Mouse (Mus musculus) megakaryocyte-erythroid progenitor cell, adult 5-6 weeks (primary cell): Measurements from ENCODE around the gene Mb21d2. TPM values are rescaled to one million over a fixed set of nuclear protein-coding genes. Genes with fewer than 3 reads are reported as not detected.

Experiments
- ATAC-seq: replicated peaks from 2 replicates; pipeline ENCODE4 v1.8.0; 2016; ENCODE audit warnings: mild to moderate bottlenecking, inconsistent platforms; ENCODE audit not compliant: severe bottlenecking, poor library complexity, low FRiP score, low TSS enrichment
- total RNA-seq, 2 experiments: library from RNA; stranded (forward) in 1 of 2; stranded (reverse) in 1 of 2; fragments of 200-1000, 215-1000 nt in 1 of 2; fragments of >200 nt in 1 of 2; fragmentation: Nextera tagmentation in 1 of 2; gene quantifications; 2 replicates each; pipeline ENCODE4 v1.2.3; 2014 to 2017

Gene Mb21d2
- total RNA-seq, 2 experiments from 2014 or later = not detected

GRCm38 (mm10) chr16:28905567-28906289, 23.7 kb downstream of the Mb21d2 start:
- no peak for ATAC-seq

DNA sequence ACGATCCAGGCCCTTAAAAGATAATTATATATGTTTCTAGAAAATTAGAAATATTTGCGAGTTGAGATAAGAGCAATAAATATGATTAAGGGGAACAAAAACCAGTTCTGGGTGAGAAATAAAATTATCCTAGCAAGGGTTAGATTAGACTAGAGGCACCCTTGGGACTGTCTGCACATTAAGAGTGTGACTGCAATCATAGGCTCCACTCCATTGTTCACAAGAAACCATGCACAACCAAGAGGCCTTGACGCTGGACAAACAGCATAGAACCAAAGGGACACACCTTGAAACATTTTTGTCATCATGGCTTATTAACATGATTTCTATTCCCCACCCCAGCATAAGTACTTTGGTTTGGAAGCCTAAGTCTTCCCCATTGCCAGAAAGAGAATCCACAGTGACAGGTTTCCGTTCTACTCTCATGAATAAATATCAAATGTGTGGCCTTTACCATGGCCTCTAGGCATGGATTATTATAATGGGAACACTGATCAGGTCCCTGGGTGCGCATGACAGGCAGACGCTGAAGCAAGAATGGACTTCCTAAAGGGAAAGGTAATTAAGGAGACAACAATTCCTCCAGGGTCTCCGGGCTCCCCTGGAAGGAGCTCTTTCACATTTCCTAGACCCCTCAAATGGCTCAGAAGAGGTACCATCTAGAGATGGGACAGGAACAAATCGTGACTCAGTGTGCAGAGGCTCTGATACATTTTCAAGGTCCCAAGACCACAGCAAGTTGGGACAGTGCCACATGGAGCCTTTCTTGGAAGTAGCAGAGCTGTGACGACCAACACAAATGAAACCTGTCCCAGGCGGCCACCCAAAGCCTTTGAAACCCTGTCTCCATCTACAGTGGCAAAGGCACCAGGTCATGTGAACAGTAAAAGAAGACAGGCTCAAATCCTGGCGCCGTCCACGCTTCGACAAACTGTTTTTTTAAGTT, 26.6 kb downstream of the Mb21d2 start:
- no peak for ATAC-seq

DNA sequence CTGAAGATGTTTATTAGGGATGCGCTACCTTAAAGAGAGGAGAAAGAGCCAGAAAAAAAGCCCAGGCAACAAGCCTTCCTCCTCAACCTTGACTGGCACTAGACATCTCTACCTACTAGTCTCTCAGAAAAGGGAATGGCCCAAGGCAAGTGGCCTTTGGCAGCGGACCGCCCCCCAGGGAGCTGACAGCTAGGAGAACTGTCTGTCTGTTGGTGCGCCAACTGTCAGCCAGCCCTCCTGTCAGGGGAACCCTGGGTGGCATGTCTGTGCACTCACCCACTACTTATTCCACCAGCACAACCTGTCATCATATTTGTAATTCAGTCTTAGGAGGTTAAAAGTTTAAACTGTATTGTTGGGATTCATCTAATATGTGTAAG, 30.3 kb downstream of the Mb21d2 start:
- ATAC-seq = no peak

- no peak for ATAC-seq
Observed at GRCm38 (mm10) chr16:28898509-28899160, 30.8 kb downstream of the Mb21d2 start.

GRCm38 (mm10) chr16:28896571-28896970, 32.9 kb downstream of the Mb21d2 start:
- ATAC-seq = no peak

DNA sequence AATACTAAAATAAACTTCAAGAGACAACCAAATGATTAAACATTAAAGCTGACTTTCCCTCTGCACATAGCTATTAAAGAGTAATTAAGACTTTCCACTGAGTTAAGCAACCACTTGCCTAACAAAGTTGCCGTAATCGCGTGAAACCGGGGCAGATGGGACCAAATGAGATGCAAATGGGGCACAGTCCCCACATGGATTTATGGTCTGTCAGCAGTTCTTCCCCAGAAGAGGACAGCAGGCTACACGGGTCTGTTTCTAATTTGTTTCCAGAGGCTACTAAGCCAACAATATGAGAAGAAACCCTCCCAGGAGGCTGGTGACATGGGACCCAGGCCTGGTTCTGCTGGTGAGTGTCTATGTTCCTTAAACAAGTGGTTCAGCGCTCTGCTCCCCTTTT, 34.6 kb downstream of the Mb21d2 start:
- no peak for ATAC-seq

DNA sequence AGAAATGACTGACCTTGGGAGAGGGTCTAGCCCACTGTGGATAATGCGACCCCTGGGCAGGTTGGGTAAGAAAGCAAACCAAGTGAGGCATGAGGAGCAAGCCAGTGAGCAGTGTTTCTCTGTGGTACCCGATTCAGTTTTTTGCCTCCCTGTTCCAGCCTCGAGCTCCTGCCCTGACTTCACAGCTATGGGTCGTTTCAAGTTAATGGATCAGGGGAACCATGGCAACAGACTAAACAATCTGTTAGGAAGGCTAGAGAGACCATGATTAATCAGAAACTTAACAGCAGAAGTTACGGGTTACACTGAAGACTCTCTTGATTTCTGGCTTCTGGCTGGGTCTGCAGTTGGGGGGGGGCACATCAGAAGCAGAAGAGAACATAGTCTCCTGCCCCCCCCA, 36.2 kb downstream of the Mb21d2 start:
- no peak for ATAC-seq

- ATAC-seq = no peak
Observed at GRCm38 (mm10) chr16:28886201-28886745, 43.2 kb downstream of the Mb21d2 start.

DNA sequence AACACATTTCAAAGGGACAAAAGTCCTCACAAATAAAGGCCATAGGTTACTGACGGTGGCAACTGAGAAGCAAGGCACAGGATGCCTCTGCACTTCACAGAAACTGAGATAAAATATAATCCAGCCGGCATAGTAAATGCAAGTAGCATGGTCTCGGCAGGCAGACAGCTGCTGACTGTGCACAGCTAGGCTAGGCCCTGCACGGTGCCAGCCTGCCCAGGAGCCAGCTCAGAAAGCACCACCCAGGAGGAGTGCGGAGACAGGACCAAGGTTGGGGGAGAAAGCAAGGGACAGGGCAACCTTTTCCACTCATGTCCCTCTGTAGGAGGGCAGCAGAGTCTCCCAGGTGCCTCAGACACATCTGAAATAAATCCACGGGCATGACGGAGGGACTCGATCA, 44.0 kb downstream of the Mb21d2 start:
- no peak for ATAC-seq

GRCm38 (mm10) chr16:28884661-28885060, 44.8 kb downstream of the Mb21d2 start:
- no peak for ATAC-seq

DNA sequence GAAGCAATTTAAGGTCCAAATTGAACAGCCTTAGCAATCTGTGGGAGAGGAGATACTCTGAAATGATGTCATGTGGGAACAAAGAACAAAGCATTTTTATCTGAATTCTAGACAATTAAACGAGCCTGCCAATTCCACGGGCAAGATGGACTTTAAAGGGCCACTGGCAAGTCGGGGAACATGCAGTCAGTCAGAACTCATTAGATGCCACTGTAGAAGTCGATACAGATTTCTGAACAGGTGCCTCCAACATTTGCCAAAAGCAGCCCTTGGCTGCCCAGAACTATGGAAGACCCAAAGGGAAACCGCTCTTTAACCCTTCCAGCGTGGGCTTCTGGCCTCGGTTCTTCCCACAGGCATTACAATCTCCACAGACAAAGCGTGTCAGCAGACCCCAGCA, 45.8 kb downstream of the Mb21d2 start:
- no peak for ATAC-seq

DNA sequence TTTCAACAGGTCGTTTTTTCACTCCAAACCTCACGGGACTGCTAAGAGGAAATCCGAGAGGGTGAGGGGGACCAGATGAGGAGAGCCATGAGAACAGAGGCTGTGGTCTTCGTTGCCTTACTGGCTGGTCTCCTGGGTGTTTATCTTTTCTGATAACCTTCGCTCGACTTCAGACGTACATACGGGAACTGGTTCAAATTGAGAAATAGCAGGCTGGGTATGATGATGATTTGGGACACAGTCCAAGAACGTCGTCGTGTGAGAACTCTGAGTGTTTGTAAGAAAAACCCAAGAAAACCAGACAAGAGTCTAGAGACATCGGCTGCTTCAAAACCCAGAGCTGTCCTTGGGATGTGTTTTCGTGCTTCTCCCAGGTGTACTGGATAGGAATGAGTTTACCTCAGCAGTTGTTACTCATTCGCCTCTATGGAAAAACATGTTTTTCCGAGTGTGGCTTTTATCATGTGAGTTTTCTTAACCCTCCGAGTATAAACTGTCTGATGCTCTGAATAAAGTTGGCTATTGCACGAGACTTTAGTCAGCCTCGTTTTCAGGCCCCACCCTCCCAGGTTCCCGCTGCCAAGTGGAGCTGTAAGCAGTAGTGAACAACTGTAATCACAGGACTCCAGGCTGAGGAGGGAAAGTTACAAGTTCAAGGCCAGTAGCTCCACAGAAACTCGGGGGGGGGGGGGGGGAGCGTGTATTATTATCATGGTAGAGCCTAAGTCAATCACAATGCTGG, 46.6 kb downstream of the Mb21d2 start:
- no peak for ATAC-seq

- ATAC-seq = no peak
Observed at GRCm38 (mm10) chr16:28881787-28882186, 47.7 kb downstream of the Mb21d2 start.

DNA sequence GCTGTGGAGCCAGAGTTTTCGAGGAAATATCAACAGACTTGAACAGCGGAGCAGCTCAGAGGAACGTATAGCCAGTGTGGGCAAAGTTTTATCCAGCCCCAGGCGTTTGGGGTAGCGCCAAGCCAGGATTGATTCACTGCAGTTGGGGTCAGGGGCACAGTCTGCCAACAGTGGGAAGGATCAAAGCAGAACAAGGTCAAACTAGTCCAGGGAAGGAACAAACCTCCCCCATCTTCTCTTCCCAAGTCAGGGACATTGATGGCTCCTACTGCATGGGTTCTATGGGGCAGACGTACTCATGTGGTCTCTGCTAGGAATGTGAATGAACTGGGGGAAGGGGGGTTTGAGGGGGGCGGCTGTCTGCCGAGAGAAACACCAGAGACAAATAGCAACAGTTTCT, 48.7 kb downstream of the Mb21d2 start:
- ATAC-seq = no peak

- no peak for ATAC-seq
Observed at GRCm38 (mm10) chr16:28880307-28880681, 49.2 kb downstream of the Mb21d2 start.

DNA sequence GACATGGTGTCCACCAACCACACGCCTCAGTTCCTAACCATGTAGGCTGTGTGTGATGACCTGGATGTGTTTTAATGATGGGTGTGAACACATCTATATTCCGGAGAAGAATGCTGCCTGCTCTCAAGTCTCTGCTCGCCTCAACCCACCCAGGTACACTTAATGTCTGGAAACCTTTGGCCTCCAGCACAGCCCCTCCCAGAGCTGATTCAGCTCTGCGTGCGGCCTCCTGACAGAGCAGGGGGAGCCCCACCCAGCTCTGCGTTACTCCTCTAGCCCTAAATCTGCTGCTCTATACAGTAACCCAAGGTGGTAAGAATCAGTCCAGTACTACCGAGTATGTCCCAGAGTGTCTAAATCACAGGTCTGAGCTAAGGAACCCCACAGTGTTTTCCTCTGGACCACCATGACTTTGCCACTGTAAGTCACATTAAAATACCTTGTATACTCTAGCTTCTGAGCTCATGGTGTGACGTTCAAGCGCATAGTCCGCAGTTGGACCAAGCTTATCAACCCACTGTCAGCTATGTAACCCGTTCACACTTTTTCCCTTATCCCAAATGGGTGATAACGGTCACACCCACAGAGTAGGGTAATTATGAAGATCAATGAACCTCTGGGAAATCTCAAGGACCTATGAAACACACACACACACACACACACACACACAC, 49.7 kb downstream of the Mb21d2 start:
- ATAC-seq = no peak

- no peak for ATAC-seq
Observed at GRCm38 (mm10) chr16:28877162-28877662, 52.3 kb downstream of the Mb21d2 start.

DNA sequence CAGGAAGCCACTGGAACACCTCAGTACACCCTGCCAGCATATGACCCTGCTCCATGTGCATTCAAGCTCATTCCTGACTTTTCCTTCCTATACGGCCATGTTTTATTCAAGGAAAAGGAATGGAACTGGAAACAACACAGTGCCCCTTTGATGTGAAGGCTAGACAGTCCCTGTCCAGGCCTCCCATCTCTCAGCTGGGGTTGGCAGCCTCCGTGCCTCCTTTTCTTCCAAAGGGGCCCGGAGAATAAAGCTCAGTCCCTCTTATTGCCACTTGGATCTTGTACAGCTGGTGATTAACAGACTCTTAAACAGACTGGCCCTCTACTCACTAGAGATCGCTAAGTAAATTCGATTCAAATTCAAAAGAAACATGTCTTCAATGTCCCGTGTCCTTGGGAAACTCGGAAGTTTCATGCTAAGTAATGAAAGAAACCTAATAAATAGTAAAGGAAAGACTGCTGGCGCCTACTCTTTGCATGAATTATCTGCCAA, 56.0 kb downstream of the Mb21d2 start:
- ATAC-seq = no peak
